Mouse (Mus musculus): Measurements from ENCODE around the gene Gm11733. TPM values are rescaled to one million over a fixed set of nuclear protein-coding genes. Genes with fewer than 3 reads are reported as not detected.
A peak's percentile ranks its signal among the peaks of the same experiment; 100 is the strongest.
"Not testable (repeated sequence)": the region's sequence is repeated elsewhere in the genome, so short reads cannot be mapped to it uniquely, and the experiment has no call there.

Gm11733 gene
- not detected in 2 replicates for polyA plus RNA-seq (2012; ENCODE audit: insufficient read depth, insufficient read length, missing spikeins)

- no peaks in the 10 kb centered on the region; the same call in 1 of the 2 replicates for H3K4me1 ChIP-seq (ENCODE audit: control insufficient read depth, insufficient read depth, insufficient read length, low read length)
- peak within 1 kb of the TSS; percentile 24; the same call in 1 of the 2 replicates for H3K4me3 ChIP-seq (ENCODE audit: insufficient read depth, low read depth, low read length)
- no peak within 1 kb of the TSS for H3K27ac ChIP-seq (replicated peaks; ENCODE audit: low read depth, low read length)
Measured at GRCm38 (mm10) chr11:117484198-117484597, at the start of gene Gm11733. Gene Gm11733, plus strand, starts transcription at chr11:117484368.

GRCm38 (mm10) chr11:117436401-117437109, 47.6 kb upstream of the Gm11733 start:
- Histone ChIP-seq H3K4me1 (ENCODE audit: control insufficient read depth, insufficient read depth, insufficient read length, low read length) (no peaks in the 10 kb centered on the region), H3K27ac (replicated peaks; ENCODE audit: low read depth, low read length) (no peak overlapping the region), H3K4me3 (ENCODE audit: insufficient read depth, low read depth, low read length) (no peak overlapping the region)

- H3K27ac ChIP-seq (replicated peaks; ENCODE audit: low read depth, low read length), result no peak overlapping the region
- H3K4me1 ChIP-seq (ENCODE audit: control insufficient read depth, insufficient read depth, insufficient read length, low read length), result no peaks in the 10 kb centered on the region
- H3K4me3 ChIP-seq (ENCODE audit: insufficient read depth, low read depth, low read length), result no peak overlapping the region
Measured at GRCm38 (mm10) chr11:117437110-117437490, 47.1 kb upstream of the Gm11733 start.

DNA sequence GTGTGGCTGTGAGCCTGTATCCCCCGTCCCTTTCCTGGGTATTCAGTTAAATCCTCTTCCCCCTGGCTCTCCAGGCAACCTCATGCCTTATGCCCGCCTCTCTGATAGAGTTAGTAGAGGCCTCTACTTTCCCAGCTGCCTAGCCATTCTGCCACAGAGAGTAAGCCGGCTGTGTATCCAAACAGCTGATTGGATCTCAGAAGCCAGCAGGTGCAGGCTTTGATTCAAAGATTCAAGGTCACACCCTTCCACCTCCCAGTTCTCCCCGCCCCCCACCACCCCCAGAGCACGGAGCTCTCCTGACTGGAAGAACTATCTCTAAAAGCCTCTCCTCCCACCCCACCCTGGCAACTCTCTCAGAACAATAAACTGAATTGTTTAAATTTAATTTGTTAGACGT, 45.8 kb upstream of the Gm11733 start:
- no peak overlapping the region for H3K4me3 ChIP-seq (ENCODE audit: insufficient read depth, low read depth, low read length)
- H3K27ac ChIP-seq (replicated peaks; ENCODE audit: low read depth, low read length), result no peak overlapping the region
- no peaks in the 10 kb centered on the region for H3K4me1 ChIP-seq (ENCODE audit: control insufficient read depth, insufficient read depth, insufficient read length, low read length)

GRCm38 (mm10) chr11:117440865-117441425, 43.2 kb upstream of the Gm11733 start:
- H3K4me3 ChIP-seq (ENCODE audit: insufficient read depth, low read depth, low read length), result no peak overlapping the region
- H3K4me1 ChIP-seq (ENCODE audit: control insufficient read depth, insufficient read depth, insufficient read length, low read length), result no peaks in the 10 kb centered on the region
- no peak overlapping the region for H3K27ac ChIP-seq (replicated peaks; ENCODE audit: low read depth, low read length)

GRCm38 (mm10) chr11:117444090-117444489, 40.1 kb upstream of the Gm11733 start:
- Histone ChIP-seq H3K4me1 (ENCODE audit: control insufficient read depth, insufficient read depth, insufficient read length, low read length) (no peaks in the 10 kb centered on the region), H3K4me3 (ENCODE audit: insufficient read depth, low read depth, low read length) (no peak overlapping the region), H3K27ac (replicated peaks; ENCODE audit: low read depth, low read length) (no peak overlapping the region)

- Histone ChIP-seq H3K4me3 (ENCODE audit: insufficient read depth, low read depth, low read length) (no peak overlapping the region), H3K4me1 (ENCODE audit: control insufficient read depth, insufficient read depth, insufficient read length, low read length) (no peaks in the 10 kb centered on the region), H3K27ac (replicated peaks; ENCODE audit: low read depth, low read length) (no peak overlapping the region)
Measured at GRCm38 (mm10) chr11:117445707-117446106, 38.5 kb upstream of the Gm11733 start.

- no peak overlapping the region for H3K27ac ChIP-seq (replicated peaks; ENCODE audit: low read depth, low read length)
- H3K4me1 ChIP-seq (ENCODE audit: control insufficient read depth, insufficient read depth, insufficient read length, low read length), result no peaks in the 10 kb centered on the region
- no peak overlapping the region for H3K4me3 ChIP-seq (ENCODE audit: insufficient read depth, low read depth, low read length)
Measured at GRCm38 (mm10) chr11:117454086-117454485, 30.1 kb upstream of the Gm11733 start.

GRCm38 (mm10) chr11:117459148-117459547, 25.0 kb upstream of the Gm11733 start:
- no peak overlapping the region for H3K4me3 ChIP-seq (ENCODE audit: insufficient read depth, low read depth, low read length)
- H3K27ac ChIP-seq (replicated peaks; ENCODE audit: low read depth, low read length), result no peak overlapping the region
- H3K4me1 ChIP-seq (ENCODE audit: control insufficient read depth, insufficient read depth, insufficient read length, low read length), result no peaks in the 10 kb centered on the region

DNA sequence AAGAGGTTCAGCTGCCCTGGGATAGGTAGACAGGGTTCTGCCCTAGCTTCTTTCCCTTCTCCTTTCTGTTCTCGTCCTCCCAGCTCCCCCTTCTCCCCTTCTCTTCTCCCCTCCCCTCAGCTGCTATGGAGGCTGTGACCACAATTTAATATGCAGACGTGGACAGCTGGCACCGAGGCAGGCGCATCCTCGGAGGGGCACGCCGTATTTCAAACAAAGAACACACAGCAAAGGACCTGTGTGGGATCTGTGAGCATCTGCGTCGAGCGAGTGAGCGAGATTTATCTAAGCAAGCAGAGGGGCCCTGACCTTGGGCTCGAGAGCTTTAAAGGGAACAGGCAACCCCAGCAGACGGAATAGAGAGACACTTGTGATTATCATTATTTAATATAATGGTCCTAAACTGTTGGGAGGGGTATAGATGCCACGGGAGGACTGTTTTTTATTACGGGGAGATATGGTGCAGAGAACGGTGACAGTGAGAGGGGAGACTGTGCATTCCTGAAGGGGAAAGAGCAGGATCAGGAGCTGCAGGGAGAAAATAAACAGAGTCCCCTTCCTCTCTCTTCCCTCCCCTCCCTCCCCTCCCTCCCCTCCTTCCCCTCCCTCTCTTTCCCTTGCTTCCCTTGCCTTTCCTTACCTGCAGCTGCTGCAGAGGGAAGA, 21.8 kb upstream of the Gm11733 start:
- Histone ChIP-seq H3K27ac (replicated peaks; ENCODE audit: low read depth, low read length) (no peak overlapping the region), H3K4me1 (ENCODE audit: control insufficient read depth, insufficient read depth, insufficient read length, low read length) (no peaks in the 10 kb centered on the region), H3K4me3 (ENCODE audit: insufficient read depth, low read depth, low read length) (no peak overlapping the region)

DNA sequence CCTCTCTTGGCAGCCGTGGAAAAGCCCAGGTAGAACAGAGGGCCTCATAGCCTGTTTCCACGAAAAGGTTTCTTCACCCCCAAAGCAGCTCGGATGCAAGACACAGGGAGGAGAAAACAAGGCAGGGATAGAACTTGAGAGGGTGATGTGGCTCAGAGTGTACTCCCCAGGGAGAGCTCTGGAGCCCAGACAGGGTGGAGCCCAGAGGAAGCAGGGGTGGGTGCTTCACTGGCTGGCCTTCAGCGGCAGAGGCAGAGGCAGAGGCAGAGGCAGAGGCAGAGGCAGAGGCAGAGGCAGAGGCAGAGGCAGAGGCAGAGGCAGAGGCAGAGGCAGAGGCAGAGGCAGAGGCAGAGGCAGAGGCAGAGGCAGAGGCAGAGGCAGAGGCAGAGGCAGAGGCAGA, 20.8 kb upstream of the Gm11733 start:
- H3K4me1 ChIP-seq (ENCODE audit: control insufficient read depth, insufficient read depth, insufficient read length, low read length); H3K27ac ChIP-seq (replicated peaks; ENCODE audit: low read depth, low read length); H3K4me3 ChIP-seq (ENCODE audit: insufficient read depth, low read depth, low read length): not testable (repeated sequence)

DNA sequence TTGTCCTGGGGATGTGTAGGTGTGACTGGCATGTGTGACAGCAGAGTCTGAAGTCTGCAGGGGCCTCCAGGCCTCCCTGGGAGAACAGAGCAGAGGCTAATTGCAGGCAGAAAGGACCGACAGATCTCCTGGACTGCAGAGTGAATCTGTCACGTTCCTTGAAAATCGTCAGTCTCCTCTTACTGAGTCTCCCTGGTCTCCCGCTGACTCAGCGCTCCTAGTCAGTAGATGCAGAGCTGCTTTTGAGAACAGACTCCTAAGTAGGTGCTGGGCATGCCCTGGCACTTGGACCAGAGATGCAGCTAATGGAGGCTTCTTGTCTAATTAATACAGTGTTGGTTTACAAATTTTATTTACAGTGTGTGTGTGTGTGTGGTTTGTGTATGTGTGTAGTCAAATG, 17.9 kb upstream of the Gm11733 start:
- Histone ChIP-seq H3K4me1 (ENCODE audit: control insufficient read depth, insufficient read depth, insufficient read length, low read length) (no peaks in the 10 kb centered on the region), H3K27ac (replicated peaks; ENCODE audit: low read depth, low read length) (no peak overlapping the region)

DNA sequence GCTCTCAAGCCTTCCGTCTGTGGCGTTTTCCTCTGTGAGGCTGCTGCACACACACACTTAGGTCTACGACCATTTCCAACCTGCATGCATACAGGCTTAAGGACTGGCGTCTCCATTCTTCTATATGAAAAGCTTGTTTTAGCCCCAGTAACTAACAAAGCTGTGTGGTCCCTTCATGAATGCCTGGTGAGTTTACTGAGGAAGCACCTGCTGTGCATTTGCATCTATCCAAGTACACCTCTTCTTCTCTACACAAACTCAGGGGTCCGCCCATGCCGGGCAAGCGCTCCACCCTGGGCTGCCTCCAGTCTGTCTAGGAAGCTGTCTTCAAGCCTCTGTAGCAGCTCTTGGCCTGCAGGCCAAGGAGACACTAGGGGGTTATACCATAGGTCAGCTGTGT, 17.3 kb upstream of the Gm11733 start:
- Histone ChIP-seq H3K4me1 (ENCODE audit: control insufficient read depth, insufficient read depth, insufficient read length, low read length) (no peaks in the 10 kb centered on the region), H3K4me3 (ENCODE audit: insufficient read depth, low read depth, low read length) (no peak overlapping the region), H3K27ac (replicated peaks; ENCODE audit: low read depth, low read length) (no peak overlapping the region)

More for the DNA sequence above, 17.9 kb upstream of the Gm11733 start:
- no peak overlapping the region for H3K4me3 ChIP-seq (ENCODE audit: insufficient read depth, low read depth, low read length)

DNA sequence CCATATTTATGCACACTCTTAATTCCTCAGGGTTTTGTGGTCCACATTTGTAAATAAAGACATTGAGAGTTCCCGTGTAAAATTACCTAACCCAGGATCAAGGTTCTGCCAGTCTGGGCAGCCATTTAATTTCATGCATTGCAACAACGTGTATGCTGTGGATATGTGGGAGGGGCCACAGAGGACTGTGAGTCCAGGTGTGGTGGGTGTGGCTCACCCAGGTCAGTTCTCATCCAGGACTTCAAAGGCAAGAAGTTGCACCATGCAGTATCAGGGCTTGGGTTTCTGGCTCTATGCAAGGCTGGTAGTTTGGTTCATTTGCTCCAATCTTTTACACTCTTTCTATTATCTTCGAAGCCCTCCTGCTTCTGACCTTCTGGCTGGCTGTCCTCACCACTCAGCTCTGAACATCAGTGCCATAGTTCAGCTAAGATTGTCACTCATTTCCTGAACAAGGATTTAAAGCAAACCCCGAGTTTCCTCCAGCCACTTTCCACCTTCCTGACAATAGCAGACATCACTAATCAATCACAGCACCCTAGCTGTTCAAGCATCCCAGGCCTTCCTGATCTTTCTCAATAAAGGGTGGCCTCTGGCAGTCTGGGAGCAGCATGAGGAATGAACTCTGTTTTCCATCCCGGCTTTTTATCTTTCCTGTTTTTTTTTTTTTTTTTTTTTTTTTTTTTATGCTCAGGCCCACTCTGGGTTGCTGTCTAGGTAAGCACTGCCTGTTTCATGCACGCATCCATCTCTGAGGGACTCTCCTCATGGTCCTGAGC, 15.4 kb upstream of the Gm11733 start:
- Histone ChIP-seq H3K4me3 (ENCODE audit: insufficient read depth, low read depth, low read length) (no peak overlapping the region), H3K27ac (replicated peaks; ENCODE audit: low read depth, low read length) (no peak overlapping the region), H3K4me1 (ENCODE audit: control insufficient read depth, insufficient read depth, insufficient read length, low read length) (no peaks in the 10 kb centered on the region)

- Histone ChIP-seq H3K4me3 (ENCODE audit: insufficient read depth, low read depth, low read length) (no peak overlapping the region), H3K27ac (replicated peaks; ENCODE audit: low read depth, low read length) (no peak overlapping the region), H3K4me1 (ENCODE audit: control insufficient read depth, insufficient read depth, insufficient read length, low read length) (no peaks in the 10 kb centered on the region)
Measured at GRCm38 (mm10) chr11:117469724-117470123, 14.4 kb upstream of the Gm11733 start.

Data from brown adipose tissue, adult 24 weeks (tissue).